Mouse (Mus musculus) limb, embryonic 13.5 days (tissue): ENCODE data around the gene Ppp2r3a. TPM values are rescaled to one million over a fixed set of nuclear protein-coding genes. Genes with fewer than 3 reads are reported as not detected.
A peak's percentile ranks its signal among the peaks of the same experiment; 100 is the strongest.

ENCODE experiments used
- ATAC-seq: fragments of 200-750 bp; cut with Nextera tagmentation; 2 replicates; pipeline ENCODE4 v1.8.0; 2017; ENCODE audit warnings: low read depth, moderate number of reproducible peaks, moderate TSS enrichment; ENCODE audit not compliant: low FRiP score
- H3K27ac ChIP-seq: fragments of 300-500 bp; sonication (generic); 2 replicates; pipeline ENCODE4 v1.5.1; 2015; ENCODE audit warnings: inconsistent platforms, mild to moderate bottlenecking, moderate library complexity
- H3K27me3 ChIP-seq: fragments of 300-500 bp; sonication (generic); 2 replicates; pipeline ENCODE4 v1.6.1; 2015; ENCODE audit warnings: mild to moderate bottlenecking, inconsistent platforms
- H3K36me3 ChIP-seq: fragments of 300-500 bp; sonication (generic); 2 replicates; pipeline ENCODE4 v1.6.1; 2015; ENCODE audit warnings: inconsistent platforms, mild to moderate bottlenecking, moderate library complexity
- H3K4me1 ChIP-seq: fragments of 300-500 bp; sonication (generic); 2 replicates; pipeline ENCODE4 v1.6.1; 2015; ENCODE audit warnings: inconsistent platforms
- H3K4me2 ChIP-seq: fragments of 300-500 bp; sonication (generic); replicated peaks from 2 replicates; pipeline ENCODE4 v1.6.1; 2015; ENCODE audit warnings: inconsistent platforms, mild to moderate bottlenecking, moderate library complexity
- H3K4me3 ChIP-seq: fragments of 300-500 bp; sonication (generic); 2 replicates; pipeline ENCODE4 v1.5.1; 2015; ENCODE audit warnings: moderate library complexity, mild to moderate bottlenecking, inconsistent platforms
- H3K9ac ChIP-seq: fragments of 300-500 bp; sonication (generic); 2 replicates; pipeline ENCODE4 v1.6.1; 2015; ENCODE audit warnings: mild to moderate bottlenecking, inconsistent platforms
- H3K9me3 ChIP-seq: fragments of 300-500 bp; sonication (generic); 2 replicates; pipeline ENCODE4 v1.6.1; 2016; ENCODE audit warnings: inconsistent platforms
- WGBS: fragments of 180-500 bp; shearing (Covaris S2); methylation state at CpG from one replicate; pipeline ENCODE4 v1.1.7; 2015; 5-methylcytosine and 5-hydroxymethylcytosine counted together
- polyA plus RNA-seq: library from polyadenylated mRNA; unstranded; fragments of >200 nt; fragmentation: Nextera tagmentation; extraction: Ambion mirVana; gene quantifications from 2 replicates; pipeline ENCODE4 v1.2.1, GENCODE M21; 2015

Ppp2r3a gene
- polyA plus RNA-seq, 1 experiment from 2014 or later, result 18.1 TPM

GRCm38 (mm10) chr9:101114182-101114884 lies 137.3 kb downstream of the Ppp2r3a start:
- no peak overlapping the region for H3K27ac ChIP-seq
- H3K4me2 ChIP-seq, result no peak overlapping the region
- H3K9me3 ChIP-seq, result no peaks in the 10 kb centered on the region
- no peak overlapping the region for H3K9ac ChIP-seq
- no peaks in the 10 kb centered on the region for H3K27me3 ChIP-seq
- ATAC-seq, result no peak
- peaks cover 5% of the 10 kb centered on the region; the same call in 1 of the 2 replicates for H3K4me1 ChIP-seq
- peaks cover 20% of the 10 kb centered on the region for H3K36me3 ChIP-seq
- 87% methylated on average over 8 of the region's 8 CpGs for WGBS
- H3K4me3 ChIP-seq, result no peak overlapping the region

- Histone ChIP-seq H3K27me3 (no peaks in the 10 kb centered on the region), H3K4me2 (no peak overlapping the region), H3K36me3 (peaks cover 20% of the 10 kb centered on the region), H3K4me3 (no peak overlapping the region), H3K9me3 (no peaks in the 10 kb centered on the region), H3K9ac (no peak overlapping the region), H3K4me1 (peaks cover 5% of the 10 kb centered on the region; the same call in 1 of the 2 replicates), H3K27ac (no peak overlapping the region)
- whole genome bisulfite sequencing, result 85% methylated on average over 4 of the region's 4 CpGs
- ATAC-seq, result no peak
These were observed 138.3 kb downstream of the Ppp2r3a start for GRCm38 (mm10) chr9:101113317-101113716.

- H3K36me3 ChIP-seq, result peaks cover 23% of the 10 kb centered on the region
- no peak for ATAC-seq
- no peak overlapping the region for H3K9ac ChIP-seq
- no peaks in the 10 kb centered on the region for H3K27me3 ChIP-seq
- H3K27ac ChIP-seq, result no peak overlapping the region
- H3K9me3 ChIP-seq, result no peaks in the 10 kb centered on the region
- H3K4me3 ChIP-seq, result no peak overlapping the region
- WGBS, result 38% methylated on average over 3 of the region's 3 CpGs
- no peak overlapping the region for H3K4me2 ChIP-seq
- H3K4me1 ChIP-seq, result peaks cover 5% of the 10 kb centered on the region; the same call in 1 of the 2 replicates
These were observed 141.6 kb downstream of the Ppp2r3a start for GRCm38 (mm10) chr9:101110013-101110412.

GRCm38 (mm10) chr9:101107386-101107785 lies 144.2 kb downstream of the Ppp2r3a start:
- no peak overlapping the region for H3K27ac ChIP-seq
- no peaks in the 10 kb centered on the region for H3K27me3 ChIP-seq
- H3K4me1 ChIP-seq, result peaks cover 5% of the 10 kb centered on the region; the same call in 1 of the 2 replicates
- no peak overlapping the region for H3K4me2 ChIP-seq
- ATAC-seq, result no peak
- H3K36me3 ChIP-seq, result peaks cover 28% of the 10 kb centered on the region
- no peak overlapping the region for H3K9ac ChIP-seq
- no peaks in the 10 kb centered on the region for H3K9me3 ChIP-seq
- no peak overlapping the region for H3K4me3 ChIP-seq
- 79% methylated on average over 3 of the region's 3 CpGs for WGBS

GRCm38 (mm10) chr9:101105735-101106134 lies 145.9 kb downstream of the Ppp2r3a start:
- Histone ChIP-seq H3K9ac (no peak overlapping the region), H3K4me1 (peaks cover 5% of the 10 kb centered on the region; the same call in 1 of the 2 replicates), H3K27ac (no peak overlapping the region), H3K36me3 (peaks cover 39% of the 10 kb centered on the region), H3K4me2 (no peak overlapping the region), H3K4me3 (no peak overlapping the region), H3K9me3 (no peaks in the 10 kb centered on the region), H3K27me3 (no peaks in the 10 kb centered on the region)
- 90% methylated on average over 6 of the region's 6 CpGs for WGBS
- ATAC-seq, result no peak

GRCm38 (mm10) chr9:101104931-101105330 lies 146.7 kb downstream of the Ppp2r3a start:
- Histone ChIP-seq H3K4me1 (peaks cover 1% of the 10 kb centered on the region; the same call in 1 of the 2 replicates), H3K27ac (no peak overlapping the region), H3K9me3 (no peaks in the 10 kb centered on the region), H3K4me2 (no peak overlapping the region), H3K9ac (no peak overlapping the region), H3K36me3 (peaks cover 43% of the 10 kb centered on the region), H3K27me3 (no peaks in the 10 kb centered on the region), H3K4me3 (no peak overlapping the region)
- no peak for ATAC-seq
- 82% methylated on average over 11 of the region's 11 CpGs for whole genome bisulfite sequencing

- H3K4me2 ChIP-seq, result no peak overlapping the region
- H3K27ac ChIP-seq, result no peak overlapping the region
- H3K4me3 ChIP-seq, result no peak overlapping the region
- no peak overlapping the region for H3K9ac ChIP-seq
- H3K9me3 ChIP-seq, result peaks cover 3% of the 10 kb centered on the region
- no peak for ATAC-seq
- peaks cover 43% of the 10 kb centered on the region for H3K36me3 ChIP-seq
- no peaks in the 10 kb centered on the region for H3K27me3 ChIP-seq
- 0 out of 2 replicates have a peak, but pooled peaks cover 4% of the 10 kb centered on the region for H3K4me1 ChIP-seq
- 96% methylated on average over 3 of the region's 3 CpGs for WGBS
These were observed 149.3 kb downstream of the Ppp2r3a start for GRCm38 (mm10) chr9:101102288-101102687.

- Histone ChIP-seq H3K9me3 (peaks cover 7% of the 10 kb centered on the region), H3K36me3 (peaks cover 41% of the 10 kb centered on the region), H3K4me1 (0 out of 2 replicates have a peak, but pooled peaks cover 4% of the 10 kb centered on the region), H3K9ac (no peak overlapping the region), H3K4me2 (no peak overlapping the region), H3K4me3 (no peak overlapping the region), H3K27me3 (no peaks in the 10 kb centered on the region), H3K27ac (no peak overlapping the region)
- ATAC-seq, result no peak
- 94% methylated on average over 8 of the region's 8 CpGs for WGBS
These were observed 150.0 kb downstream of the Ppp2r3a start for GRCm38 (mm10) chr9:101101547-101101946.

- no peak for ATAC-seq
- Histone ChIP-seq H3K4me2 (no peak overlapping the region), H3K27ac (no peak overlapping the region), H3K27me3 (no peaks in the 10 kb centered on the region), H3K9me3 (peaks cover 7% of the 10 kb centered on the region), H3K36me3 (peaks cover 37% of the 10 kb centered on the region), H3K4me3 (no peak overlapping the region), H3K4me1 (0 out of 2 replicates have a peak, but pooled peaks cover 4% of the 10 kb centered on the region), H3K9ac (no peak overlapping the region)
- 92% methylated on average over 3 of the region's 3 CpGs for WGBS
These were observed 151.4 kb downstream of the Ppp2r3a start for GRCm38 (mm10) chr9:101100163-101100562.

GRCm38 (mm10) chr9:101099445-101099844 lies 152.2 kb downstream of the Ppp2r3a start:
- ATAC-seq, result no peak
- 73% methylated on average over 6 of the region's 6 CpGs for WGBS
- H3K27me3 ChIP-seq, result no peaks in the 10 kb centered on the region
- H3K9me3 ChIP-seq, result peaks cover 7% of the 10 kb centered on the region
- 0 out of 2 replicates have a peak, but pooled peaks cover 4% of the 10 kb centered on the region for H3K4me1 ChIP-seq
- H3K4me2 ChIP-seq, result 0 out of 2 replicates have a peak overlapping the region, but pooled peaks have one; percentile 1
- H3K27ac ChIP-seq, result no peak overlapping the region
- H3K4me3 ChIP-seq, result no peak overlapping the region
- H3K36me3 ChIP-seq, result peaks cover 34% of the 10 kb centered on the region
- H3K9ac ChIP-seq, result no peak overlapping the region

- Histone ChIP-seq H3K9me3 (peaks cover 9% of the 10 kb centered on the region), H3K27me3 (no peaks in the 10 kb centered on the region), H3K4me3 (no peak overlapping the region), H3K9ac (no peak overlapping the region), H3K4me1 (0 out of 2 replicates have a peak, but pooled peaks cover 4% of the 10 kb centered on the region), H3K36me3 (peaks cover 32% of the 10 kb centered on the region), H3K27ac (no peak overlapping the region), H3K4me2 (no peak overlapping the region)
- 73% methylated on average over 1 of the region's 1 CpGs for WGBS
- ATAC-seq, result no peak
These were observed 154.1 kb downstream of the Ppp2r3a start for GRCm38 (mm10) chr9:101097542-101097941.

GRCm38 (mm10) chr9:101096461-101096860 lies 155.1 kb downstream of the Ppp2r3a start:
- Histone ChIP-seq H3K27ac (no peak overlapping the region), H3K4me2 (no peak overlapping the region), H3K4me1 (0 out of 2 replicates have a peak, but pooled peaks cover 4% of the 10 kb centered on the region), H3K27me3 (no peaks in the 10 kb centered on the region), H3K36me3 (peaks cover 27% of the 10 kb centered on the region), H3K4me3 (no peak overlapping the region), H3K9me3 (peaks cover 14% of the 10 kb centered on the region), H3K9ac (no peak overlapping the region)
- 91% methylated on average over 3 of the region's 3 CpGs for WGBS
- no peak for ATAC-seq
